In genomic region chr5:88941905-88942304, GRCm38 (mm10) we compare ENCODE assay signal across 21 mouse cellular contexts. TPM values are rescaled to one million over a fixed set of nuclear protein-coding genes. Genes with fewer than 3 reads are reported as not detected.
"Had no signal": no experiment of that assay in that cellular context is flagged by ENCODE, and none has a peak within 500 bp of the region (broad histone marks: within the 10 kb centered on the region; RNA-seq: fewer than 3 reads in every experiment).

No protein-coding gene starts in this region.

- ATAC-seq: lung, postnatal 0 days; midbrain, embryonic 13.5 days; midbrain, embryonic 15.5 days had no signal

- H3K9ac ChIP-seq: lung, embryonic 15.5 days; midbrain, embryonic 13.5 days; midbrain, embryonic 15.5 days; neural tube, embryonic 12.5 days had no signal

- H3K27me3 ChIP-seq: lung, embryonic 15.5 days; midbrain, embryonic 13.5 days; midbrain, embryonic 15.5 days; neural tube, embryonic 12.5 days had no signal

- H3K36me3 ChIP-seq: lung, embryonic 15.5 days; midbrain, embryonic 13.5 days; midbrain, embryonic 15.5 days; neural tube, embryonic 12.5 days had no signal

- H3K4me3 ChIP-seq: lung, embryonic 15.5 days; megakaryocyte, embryonic 14.5 days; midbrain, embryonic 13.5 days; midbrain, embryonic 15.5 days; neural tube, embryonic 12.5 days had no signal

- H3K9me3 ChIP-seq: lung, embryonic 15.5 days; megakaryocyte, embryonic 14.5 days; midbrain, embryonic 13.5 days; midbrain, embryonic 15.5 days; neural tube, embryonic 12.5 days had no signal

- H3K4me1 ChIP-seq: megakaryocyte, embryonic 14.5 days; midbrain, embryonic 15.5 days; neural tube, embryonic 12.5 days had no signal

- DNase-seq: lung, adult 2 months; lung, postnatal 14 days; lung, postnatal 36 days; retina, postnatal 1 day; right cerebral cortex, adult 18-20 months; right cerebral cortex, postnatal 25 days; right cerebral cortex, postnatal 4 days; spleen, adult 18-20 months; thymus, adult 18-20 months; thymus, postnatal 14 days; thymus, postnatal 36 days had no signal

- H3K27ac ChIP-seq: lung, embryonic 15.5 days; macrophage; midbrain, embryonic 13.5 days; midbrain, embryonic 15.5 days; neural tube, embryonic 12.5 days had no signal

- H3K4me2 ChIP-seq: lung, embryonic 15.5 days; midbrain, embryonic 11.5 days; midbrain, embryonic 13.5 days; midbrain, embryonic 15.5 days; neural tube, embryonic 12.5 days had no signal

RNA-seq across cellular contexts. Expression of gene Slc4a4, which starts 55.3 kb away (rescaled TPM):
- total RNA-seq: megakaryocyte progenitor cell, adult 5-6 weeks; monocyte, adult 5-6 weeks had no signal
- polyA plus RNA-seq: macrophage had no signal
